Mouse (Mus musculus) adrenal gland, postnatal 0 days (tissue): ENCODE data around the gene Pi4k2a. TPM values are rescaled to one million over a fixed set of nuclear protein-coding genes. Genes with fewer than 3 reads are reported as not detected.

Experiments
- polyA plus RNA-seq: library from polyadenylated mRNA; unstranded; fragments of >200 nt; fragmentation: Nextera tagmentation; extraction: Ambion mirVana; gene quantifications from 2 replicates; pipeline ENCODE4 v1.2.1, GENCODE M21; 2015

Pi4k2a gene
- 23.9 and 33.0 TPM in 2 replicates for polyA plus RNA-seq

DNA sequence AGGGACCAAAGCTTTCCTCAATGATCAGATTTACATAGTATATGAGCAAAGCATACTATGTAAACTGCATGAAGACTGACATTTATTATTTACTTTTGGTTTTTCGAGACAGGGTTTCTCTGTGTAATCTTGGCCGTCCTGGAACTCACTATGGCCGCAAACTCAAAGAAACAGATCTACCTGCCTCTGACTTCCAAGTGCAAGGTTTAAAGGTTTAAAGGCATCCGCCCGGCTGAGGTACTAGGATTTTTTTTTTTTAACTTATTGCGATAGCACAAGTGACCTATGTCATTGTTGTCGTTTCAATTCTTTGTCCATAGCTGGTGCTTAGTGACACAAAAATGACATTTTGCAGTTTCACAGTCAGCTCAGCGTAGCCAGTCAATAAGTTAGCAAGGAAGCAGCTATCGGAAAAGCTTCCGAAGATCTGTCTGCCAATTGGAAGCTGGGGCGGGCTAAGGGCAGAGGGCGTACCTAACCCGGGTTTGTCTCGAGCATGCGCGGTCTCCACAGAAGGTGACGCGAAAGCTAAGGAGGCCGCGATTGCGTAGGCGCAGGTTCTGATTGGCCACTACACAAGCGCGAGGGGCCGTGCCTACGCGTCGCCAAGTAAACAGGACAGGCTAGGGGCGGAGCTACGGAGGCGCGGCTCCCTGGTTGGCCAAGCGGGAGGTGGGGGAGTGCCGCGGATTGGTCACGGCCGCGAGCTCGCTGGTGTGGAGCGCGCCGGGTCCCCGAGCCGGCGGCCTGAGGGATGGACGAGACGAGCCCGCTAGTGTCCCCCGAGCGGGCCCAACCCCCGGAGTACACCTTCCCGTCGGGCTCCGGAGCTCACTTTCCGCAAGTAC is at the start of gene Pi4k2a:
Gene Pi4k2a, plus strand, starts transcription at position 723 of the 848 bp plus-strand sequence.

GRCm38 (mm10) chr19:42045269-42046102 is 44.8 kb upstream of the Pi4k2a start, which contains the start of gene Hoga1:
Gene Hoga1, plus strand, starts transcription at chr19:42045610.

DNA sequence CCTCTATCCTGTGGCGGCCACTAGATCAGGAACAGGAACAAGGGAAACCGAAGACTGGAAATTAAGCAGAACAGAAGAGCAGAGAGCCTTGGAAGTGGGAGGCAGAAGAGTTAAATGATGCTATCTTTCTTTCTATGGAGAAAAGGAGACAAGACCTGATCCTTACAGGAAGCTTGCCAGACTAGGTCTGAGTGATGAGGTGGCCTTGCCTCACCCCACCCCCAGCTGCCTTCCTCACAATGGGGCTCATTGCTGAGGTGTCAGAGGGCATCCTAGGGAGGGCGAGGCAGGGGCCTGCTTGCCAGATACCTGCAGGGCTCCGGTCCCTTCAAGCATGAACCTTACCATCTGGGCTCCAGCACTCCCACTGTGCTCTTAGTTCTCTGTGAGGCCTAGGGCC is 38.3 kb upstream of the Pi4k2a start, which contains the start of gene 4933411K16Rik:
Gene 4933411K16Rik, plus strand, starts transcription at position 301 of the 400 bp plus-strand sequence.

DNA sequence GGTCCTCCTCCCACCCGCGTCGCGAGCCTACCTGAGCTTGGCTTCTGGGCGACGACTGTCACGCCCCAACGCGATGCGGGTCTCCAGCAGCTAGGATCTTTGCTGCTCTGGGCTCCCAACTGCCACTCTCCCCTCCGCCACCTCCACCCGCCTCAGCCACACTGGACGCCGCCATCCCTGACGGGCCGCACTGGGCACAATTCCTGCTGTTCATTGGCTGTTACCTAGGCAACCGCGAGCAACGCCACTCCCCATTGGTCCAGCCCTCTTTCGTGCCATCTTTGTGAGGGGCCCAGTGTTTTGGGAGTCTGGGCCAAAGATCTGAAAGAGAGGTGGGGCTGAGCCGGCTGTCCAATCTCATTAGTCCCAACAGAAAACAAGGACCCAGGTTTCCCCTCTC is 4.1 kb upstream of the Pi4k2a start, which contains the start of gene Morn4:
Gene Morn4, minus strand, starts transcription at position 192 of the 400 bp plus-strand sequence.

GRCm38 (mm10) chr19:42128787-42129508 is 38.7 kb downstream of the Pi4k2a start, which contains the start of gene Avpi1:
Gene Avpi1, minus strand, starts transcription at chr19:42129059.

DNA sequence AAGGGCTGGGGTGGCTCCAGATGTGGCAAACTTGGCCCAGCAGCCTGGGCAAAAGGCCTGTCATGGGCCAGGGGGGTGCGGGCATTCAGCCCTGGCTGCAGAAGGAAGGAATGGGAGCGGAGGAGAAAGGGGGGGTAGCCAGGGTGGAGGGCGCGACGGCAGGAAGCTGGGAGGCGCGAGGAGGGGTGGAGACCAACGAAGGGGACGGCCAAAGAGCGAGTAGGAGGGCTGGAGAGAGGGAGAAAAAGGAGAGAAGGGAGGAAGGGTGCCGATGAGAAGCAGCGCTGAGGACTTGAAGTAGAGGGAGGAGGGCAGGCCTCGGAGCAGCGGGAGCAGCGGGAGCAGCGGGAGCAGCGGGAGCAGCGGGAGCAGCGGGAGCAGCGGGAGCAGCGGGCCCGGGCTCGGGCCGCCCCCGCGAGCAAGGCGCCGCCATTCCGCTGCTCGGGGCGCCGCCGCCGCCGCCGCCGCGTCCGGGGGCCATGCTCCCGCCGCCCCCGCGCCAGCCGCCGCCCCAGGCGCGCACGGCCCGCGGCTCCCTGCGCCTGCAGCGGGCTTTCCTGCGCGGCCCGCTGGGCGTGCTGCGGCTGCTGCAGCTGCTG is 57.0 kb downstream of the Pi4k2a start, which contains the start of gene Marveld1:
Gene Marveld1, plus strand, starts transcription at position 231 of the 599 bp plus-strand sequence.

DNA sequence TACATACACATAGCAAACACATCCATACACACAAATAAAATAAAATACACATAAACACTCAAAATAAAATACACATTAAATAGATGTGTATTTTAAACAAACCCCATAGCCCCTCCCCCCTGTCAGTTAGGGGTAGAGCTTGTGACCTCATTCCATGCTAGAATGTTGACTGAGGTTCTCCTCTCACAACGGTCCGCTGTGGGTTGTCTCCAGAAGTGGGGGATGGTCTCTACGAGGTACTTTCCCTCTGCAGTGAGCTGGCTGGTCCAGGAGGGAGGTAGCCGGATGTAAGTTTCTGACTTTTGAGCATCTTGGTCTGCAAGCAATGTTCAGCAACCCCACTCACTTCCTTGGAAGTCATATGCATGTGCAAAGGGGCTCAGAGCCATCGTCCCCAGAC is 73.5 kb downstream of the Pi4k2a start, which contains the start of gene Zfyve27:
Gene Zfyve27, plus strand, starts transcription at position 188 of the 400 bp plus-strand sequence.

Other genes starting within 250 kb of the Pi4k2a start
- gene Frat2, start 242.3 kb upstream of the Pi4k2a start, polyA plus RNA-seq, result 5.9 and 6.0 TPM in 2 replicates
- gene Rrp12, start 194.3 kb upstream of the Pi4k2a start, polyA plus RNA-seq, result 3.3 and 4.6 TPM in 2 replicates
- gene Pgam1, start 178.5 kb upstream of the Pi4k2a start, polyA plus RNA-seq, result 286 and 565 TPM in 2 replicates
- 50.7 and 62.0 TPM in 2 replicates for gene Exosc1, start 157.0 kb upstream of the Pi4k2a start, polyA plus RNA-seq
- 46.1 and 53.9 TPM in 2 replicates for gene Zdhhc16, start 157.0 kb upstream of the Pi4k2a start, polyA plus RNA-seq
- 12.8 and 17.8 TPM in 2 replicates for gene Mms19, start 109.3 kb upstream of the Pi4k2a start, polyA plus RNA-seq
- 22.8 and 25.9 TPM in 2 replicates for gene Ubtd1, start 108.7 kb upstream of the Pi4k2a start, polyA plus RNA-seq
- 0.87 and 1.7 TPM in 2 replicates for gene Ankrd2, start 54.5 kb upstream of the Pi4k2a start, polyA plus RNA-seq
- gene Hoga1, start 44.9 kb upstream of the Pi4k2a start, polyA plus RNA-seq, result 6.6 and 8.9 TPM in 2 replicates
- not detected in 2 replicates for gene 4933411K16Rik, start 38.2 kb upstream of the Pi4k2a start, polyA plus RNA-seq
- gene Morn4, start 4.1 kb upstream of the Pi4k2a start, polyA plus RNA-seq, result 17.2 and 27.5 TPM in 2 replicates
- 68.4 and 71.6 TPM in 2 replicates for gene Avpi1, start 38.6 kb downstream of the Pi4k2a start, polyA plus RNA-seq
- 21.4 and 23.6 TPM in 2 replicates for gene Marveld1, start 56.9 kb downstream of the Pi4k2a start, polyA plus RNA-seq
- gene Zfyve27, start 73.5 kb downstream of the Pi4k2a start, polyA plus RNA-seq, result 16.1 and 28.9 TPM in 2 replicates
- 6.9 and 19.9 TPM in 2 replicates for gene Sfrp5, start 111.8 kb downstream of the Pi4k2a start, polyA plus RNA-seq
- gene Golga7b, start 157.1 kb downstream of the Pi4k2a start, polyA plus RNA-seq, result 2.3 and 5.7 TPM in 2 replicates